Mouse (Mus musculus): ENCODE data around the gene Pltp. TPM values are rescaled to one million over a fixed set of nuclear protein-coding genes. Genes with fewer than 3 reads are reported as not detected.
A peak's percentile ranks its signal among the peaks of the same experiment; 100 is the strongest.

The Pltp gene
- polyA plus RNA-seq (2012; rRNA removed) (8.4 and 9.6 TPM in 2 replicates), polyA plus RNA-seq (2014; fragmentation: Nextera tagmentation; extraction: Ambion mirVana) (7.6 and 10.0 TPM in 2 replicates)

DNA sequence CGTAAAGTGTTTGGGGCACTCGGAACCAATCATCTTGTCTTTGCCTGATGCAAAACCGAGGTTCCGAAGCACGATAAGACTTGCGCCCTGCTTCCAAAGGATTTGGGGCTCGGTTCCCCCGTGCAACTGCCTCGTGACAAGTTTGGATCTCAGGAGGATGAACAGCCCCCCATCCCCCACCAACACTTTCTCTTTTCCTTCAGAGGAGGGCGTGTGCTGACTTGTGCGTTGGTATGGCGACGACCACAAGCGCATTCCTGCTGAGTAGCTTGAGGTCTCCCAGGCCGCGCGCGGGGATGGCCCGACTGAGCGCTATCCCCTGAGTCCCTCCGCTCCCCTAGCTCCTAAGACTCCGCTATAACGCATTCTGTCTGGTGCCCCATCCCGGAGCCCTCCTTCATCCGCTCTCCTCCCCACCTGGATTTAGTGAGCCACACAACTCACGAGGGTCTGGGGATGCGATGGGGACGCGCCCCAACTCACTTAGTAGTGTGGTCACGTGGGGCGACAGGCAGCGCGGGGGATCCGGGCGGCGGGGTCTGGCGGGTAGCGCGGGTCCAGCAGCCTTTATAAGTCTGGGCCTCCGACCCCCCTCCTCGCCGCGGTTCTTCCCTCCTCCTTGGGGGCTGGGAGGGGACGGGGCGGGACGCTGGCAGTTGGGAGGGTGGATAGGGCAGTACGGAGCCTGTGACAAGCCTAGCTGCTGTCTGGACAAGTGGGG lies at the start of gene Pltp:
Gene Pltp (minus strand): TSS at position 611 of the 721 bp plus-strand sequence.
- H3K36me3 ChIP-seq (replicated peaks; ENCODE audit: control insufficient read depth, insufficient read depth, low read depth) = no peaks in the 10 kb centered on the region
- H3K4me3 ChIP-seq (ENCODE audit: insufficient read depth in 1 of 2, low read depth in 2 of 2, low read length in 2 of 2) = peak within 1 kb of the TSS; percentile 39 to 44
- under 1% methylated on average over 43 of the region's 47 CpGs for WGBS (ENCODE audit: insufficient replicate concordance)
- DNase-seq (ENCODE audit: low read depth in 3 of 3, low spot score in 3 of 3) (no peak), ATAC-seq (ENCODE audit: insufficient read depth) (no peak)
- H3K9me3 ChIP-seq (ENCODE audit: control insufficient read depth, low read length) = no peaks in the 10 kb centered on the region
- TF ChIP-seq EP300 (IDR thresholded peaks at IDR 0.05; ENCODE audit: low read depth) (no peak), CTCF (IDR thresholded peaks at IDR 0.05; ENCODE audit: low read depth) (no peak)
- peaks cover 45% of the 10 kb centered on the region for H3K27me3 ChIP-seq (ENCODE audit: control insufficient read depth, insufficient read depth, low read length)
- H3K4me1 ChIP-seq (replicated peaks; ENCODE audit: control insufficient read depth in 2 of 2, insufficient read depth in 2 of 2, low read length in 1 of 2) = no peaks in the 10 kb centered on the region; a peak in 2 of 4 replicates
- no peak within 1 kb of the TSS for H3K27ac ChIP-seq
- no peak within 1 kb of the TSS for H3K9ac ChIP-seq (replicated peaks)
- peak within 1 kb of the TSS; percentile 49 for H3K4me2 ChIP-seq (ENCODE audit: low read depth)

DNA sequence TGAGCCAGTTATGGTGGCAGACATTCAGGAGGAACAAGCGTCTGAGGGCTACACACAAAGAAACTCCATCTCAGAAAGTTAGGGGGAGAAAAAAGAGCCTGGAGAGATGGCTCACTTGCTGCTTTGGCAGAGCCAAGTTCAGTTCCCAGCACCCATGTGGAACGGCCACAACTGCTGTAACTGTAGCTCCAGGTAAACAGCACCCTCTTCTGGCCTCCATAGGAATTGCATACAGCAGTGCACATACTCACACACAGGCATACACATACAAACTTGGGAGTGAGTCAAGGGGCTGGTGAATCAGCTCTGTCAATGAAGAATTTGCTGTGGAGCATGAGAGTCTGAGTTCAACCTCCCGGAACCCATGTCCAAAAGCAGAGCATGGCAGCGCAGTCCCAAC lies 48.6 kb upstream of the Pltp start:
- no peak for ATAC-seq (ENCODE audit: insufficient read depth)
- TF ChIP-seq EP300 (IDR thresholded peaks at IDR 0.05; ENCODE audit: low read depth) (no peak), CTCF (IDR thresholded peaks at IDR 0.05; ENCODE audit: low read depth) (peak; percentile 62)
- H3K9ac ChIP-seq (replicated peaks) = no peak overlapping the region
- WGBS (ENCODE audit: insufficient replicate concordance) = 92% methylated on average over 4 of the region's 4 CpGs
- peaks cover 64% of the 10 kb centered on the region for H3K36me3 ChIP-seq (replicated peaks; ENCODE audit: control insufficient read depth, insufficient read depth, low read depth)
- H3K4me1 ChIP-seq (replicated peaks; ENCODE audit: control insufficient read depth in 2 of 2, insufficient read depth in 2 of 2, low read length in 1 of 2) = peaks cover 0 to 9% of the 10 kb centered on the region in 2 experiments; a peak in 2 of 4 replicates
- no peaks in the 10 kb centered on the region for H3K27me3 ChIP-seq (ENCODE audit: control insufficient read depth, insufficient read depth, low read length)
- DNase-seq (ENCODE audit: low read depth in 3 of 3, low spot score in 3 of 3) = no peak
- no peak overlapping the region for H3K27ac ChIP-seq
- H3K9me3 ChIP-seq (ENCODE audit: control insufficient read depth, low read length) = peaks cover 4% of the 10 kb centered on the region
- H3K4me3 ChIP-seq (ENCODE audit: insufficient read depth in 1 of 2, low read depth in 2 of 2, low read length in 2 of 2) = no peak overlapping the region
- no peak overlapping the region for H3K4me2 ChIP-seq (ENCODE audit: low read depth)

DNA sequence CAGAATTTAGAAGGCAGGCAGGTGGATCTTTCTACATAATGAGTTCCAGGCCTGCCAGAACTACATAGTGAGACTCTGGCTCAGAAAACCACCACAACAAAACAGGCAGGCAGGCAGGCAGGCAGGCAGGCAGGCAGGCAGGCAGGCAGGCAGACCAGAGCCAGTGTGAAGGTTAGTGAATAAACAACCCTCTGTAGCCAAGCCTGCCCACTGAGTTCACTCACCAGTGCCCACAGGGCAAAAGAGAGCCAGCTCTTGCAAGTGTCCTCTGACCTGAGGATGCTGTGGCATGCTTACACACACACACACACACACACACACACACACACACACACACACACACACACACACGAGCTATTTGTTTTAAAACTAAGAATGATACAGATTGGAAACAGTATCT lies 46.0 kb upstream of the Pltp start:
- Histone ChIP-seq H3K27ac (no peak overlapping the region), H3K9ac (replicated peaks) (no peak overlapping the region), H3K36me3 (replicated peaks; ENCODE audit: control insufficient read depth, insufficient read depth, low read depth) (peaks cover 86% of the 10 kb centered on the region), H3K27me3 (ENCODE audit: control insufficient read depth, insufficient read depth, low read length) (no peaks in the 10 kb centered on the region), H3K4me3 (ENCODE audit: insufficient read depth in 1 of 2, low read depth in 2 of 2, low read length in 2 of 2) (no peak overlapping the region), H3K9me3 (ENCODE audit: control insufficient read depth, low read length) (peaks cover 4% of the 10 kb centered on the region), H3K4me1 (replicated peaks; ENCODE audit: control insufficient read depth in 2 of 2, insufficient read depth in 2 of 2, low read length in 1 of 2) (no peaks in the 10 kb centered on the region), H3K4me2 (ENCODE audit: low read depth) (no peak overlapping the region)
- ATAC-seq (ENCODE audit: insufficient read depth) (no peak), DNase-seq (ENCODE audit: low read depth in 3 of 3, low spot score in 3 of 3) (no peak)
- 57% methylated on average over 1 of the region's 1 CpGs for WGBS (ENCODE audit: insufficient replicate concordance)
- TF ChIP-seq CTCF (IDR thresholded peaks at IDR 0.05; ENCODE audit: low read depth) (no peak), EP300 (IDR thresholded peaks at IDR 0.05; ENCODE audit: low read depth) (no peak)

DNA sequence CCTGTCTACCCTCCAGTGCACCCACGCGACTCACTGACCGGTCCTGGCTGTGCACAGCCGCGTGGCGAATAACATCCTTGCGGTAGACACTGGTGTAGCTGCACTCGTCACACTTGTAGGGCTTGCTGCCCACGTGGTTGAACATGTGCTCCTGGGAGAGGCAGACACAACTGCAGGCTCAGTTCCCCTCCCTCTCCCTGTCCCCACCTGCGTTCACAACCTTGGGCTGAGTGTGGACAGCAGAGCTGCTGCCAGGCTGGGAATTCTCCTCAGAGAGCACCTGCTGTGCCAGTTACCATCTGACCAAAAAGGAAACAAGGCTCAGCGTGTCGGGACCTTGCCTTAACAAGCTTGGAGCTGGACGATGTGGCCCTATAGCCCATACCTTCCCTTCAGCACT lies 43.9 kb upstream of the Pltp start:
- no peaks in the 10 kb centered on the region for H3K4me1 ChIP-seq (replicated peaks; ENCODE audit: control insufficient read depth in 2 of 2, insufficient read depth in 2 of 2, low read length in 1 of 2)
- no peak overlapping the region for H3K4me3 ChIP-seq (ENCODE audit: insufficient read depth in 1 of 2, low read depth in 2 of 2, low read length in 2 of 2)
- TF ChIP-seq EP300 (IDR thresholded peaks at IDR 0.05; ENCODE audit: low read depth) (no peak), CTCF (IDR thresholded peaks at IDR 0.05; ENCODE audit: low read depth) (no peak)
- no peak overlapping the region for H3K4me2 ChIP-seq (ENCODE audit: low read depth)
- 90% methylated on average over 13 of the region's 13 CpGs for WGBS (ENCODE audit: insufficient replicate concordance)
- ATAC-seq (ENCODE audit: insufficient read depth) (no peak), DNase-seq (ENCODE audit: low read depth in 3 of 3, low spot score in 3 of 3) (no peak)
- H3K9me3 ChIP-seq (ENCODE audit: control insufficient read depth, low read length) = peaks cover 4% of the 10 kb centered on the region
- H3K9ac ChIP-seq (replicated peaks) = no peak overlapping the region
- H3K27ac ChIP-seq = no peak overlapping the region
- H3K36me3 ChIP-seq (replicated peaks; ENCODE audit: control insufficient read depth, insufficient read depth, low read depth) = peaks cover 86% of the 10 kb centered on the region
- H3K27me3 ChIP-seq (ENCODE audit: control insufficient read depth, insufficient read depth, low read length) = no peaks in the 10 kb centered on the region

DNA sequence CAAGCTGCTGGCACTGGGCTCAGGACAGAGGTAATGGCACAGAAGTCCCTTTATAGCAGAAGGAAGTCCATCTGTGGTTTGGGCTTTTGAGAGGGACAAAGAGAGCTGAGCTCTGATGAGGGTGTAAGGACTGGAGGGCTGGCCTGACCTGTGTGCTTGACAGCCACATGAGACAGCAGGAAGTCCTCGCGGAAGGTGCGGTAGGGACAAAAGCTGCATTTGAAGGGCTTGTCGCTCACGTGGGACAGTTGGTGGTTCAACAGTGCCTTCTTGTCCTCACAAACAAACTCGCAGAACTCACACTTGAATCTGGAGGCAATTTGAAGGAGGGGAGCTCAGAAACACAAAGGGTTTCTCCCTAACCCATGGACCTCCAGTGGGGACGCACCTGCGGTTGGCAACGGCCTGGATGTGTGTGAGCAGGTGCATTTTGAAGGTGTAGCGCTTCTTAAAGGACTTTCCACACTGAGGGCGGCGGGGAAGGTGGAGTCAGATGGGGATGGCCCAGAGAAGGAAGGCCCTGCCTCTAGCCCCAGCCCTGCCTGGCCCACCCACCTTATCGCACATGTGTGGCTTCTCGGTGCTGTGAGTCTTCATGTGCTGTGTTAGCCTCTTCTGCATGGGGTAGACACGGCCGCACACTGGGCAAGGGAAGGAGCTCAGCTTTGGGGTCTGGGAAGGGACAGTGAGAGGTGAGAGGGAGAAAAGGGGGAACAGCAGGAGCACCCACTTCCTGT lies 42.4 kb upstream of the Pltp start:
- no peak for TF ChIP-seq CTCF (IDR thresholded peaks at IDR 0.05; ENCODE audit: low read depth)
- TF ChIP-seq EP300 (IDR thresholded peaks at IDR 0.05; ENCODE audit: low read depth) = no peak
- no peak for DNase-seq (ENCODE audit: low read depth in 3 of 3, low spot score in 3 of 3)
- no peak overlapping the region for H3K9ac ChIP-seq (replicated peaks)
- H3K9me3 ChIP-seq (ENCODE audit: control insufficient read depth, low read length) = no peaks in the 10 kb centered on the region
- ATAC-seq (ENCODE audit: insufficient read depth) = peak; percentile 22; the same call in 1 of the 2 replicates
- H3K27me3 ChIP-seq (ENCODE audit: control insufficient read depth, insufficient read depth, low read length) = no peaks in the 10 kb centered on the region
- H3K27ac ChIP-seq = no peak overlapping the region
- no peak overlapping the region for H3K4me2 ChIP-seq (ENCODE audit: low read depth)
- H3K4me3 ChIP-seq (ENCODE audit: insufficient read depth in 1 of 2, low read depth in 2 of 2, low read length in 2 of 2) = no peak overlapping the region
- peaks cover 87% of the 10 kb centered on the region for H3K36me3 ChIP-seq (replicated peaks; ENCODE audit: control insufficient read depth, insufficient read depth, low read depth)
- WGBS (ENCODE audit: insufficient replicate concordance) = 80% methylated on average over 16 of the region's 16 CpGs
- no peaks in the 10 kb centered on the region for H3K4me1 ChIP-seq (replicated peaks; ENCODE audit: control insufficient read depth in 2 of 2, insufficient read depth in 2 of 2, low read length in 1 of 2)

Measured in liver, embryonic 14.5 days (tissue).